Comparison of ENCODE assay signal across 25 mouse cellular contexts in genomic region chr6:113904406-113904805, GRCm38 (mm10).
"Had no signal": no experiment of that assay in that cellular context is flagged by ENCODE, and none has a peak within 500 bp of the region (broad histone marks: within the 10 kb centered on the region; RNA-seq: fewer than 3 reads in every experiment).

No protein-coding gene starts in this region.

- H3K36me3 ChIP-seq: heart, embryonic 13.5 days; heart, embryonic 15.5 days; hindbrain, embryonic 12.5 days; kidney, embryonic 15.5 days; limb, embryonic 13.5 days; limb, embryonic 15.5 days; liver, embryonic 12.5 days had no signal

- H3K9ac ChIP-seq: heart, embryonic 13.5 days; heart, embryonic 15.5 days; hindbrain, embryonic 12.5 days; hindbrain, embryonic 14.5 days; kidney, embryonic 15.5 days; limb, embryonic 13.5 days; limb, embryonic 15.5 days; liver, embryonic 12.5 days had no signal

- H3K27me3 ChIP-seq: hindbrain, embryonic 12.5 days; kidney, embryonic 15.5 days; limb, embryonic 15.5 days; liver, embryonic 12.5 days had no signal

- DNase-seq: gastrocnemius, postnatal 14 days; gastrocnemius, postnatal 36 days; heart, adult 11 months; heart, adult 2 months; heart, postnatal 14 days; heart, postnatal 36 days; kidney, adult 11 months; kidney, adult 2 months; kidney, adult 9 months; kidney, postnatal 14 days; kidney, postnatal 36 days; layer of hippocampus, adult 9-11 months; layer of hippocampus, postnatal 36 days had no signal

- H3K4me1 ChIP-seq: heart, embryonic 13.5 days; heart, embryonic 15.5 days; hindbrain, embryonic 12.5 days; kidney, embryonic 15.5 days; limb, embryonic 13.5 days; limb, embryonic 15.5 days; liver, embryonic 12.5 days had no signal

- H3K27ac ChIP-seq: heart, adult 2 months; heart, embryonic 13.5 days; heart, embryonic 15.5 days; hindbrain, embryonic 12.5 days; hindbrain, embryonic 14.5 days; kidney, embryonic 15.5 days; kidney, postnatal 0 days; limb, embryonic 13.5 days; limb, embryonic 15.5 days; liver, embryonic 12.5 days had no signal

- H3K9me3 ChIP-seq: heart, embryonic 13.5 days; heart, embryonic 15.5 days; hindbrain, embryonic 12.5 days; kidney, embryonic 15.5 days; limb, embryonic 13.5 days; limb, embryonic 15.5 days; liver, embryonic 12.5 days had no signal

- ATAC-seq: hindbrain, embryonic 16.5 days; intestine, embryonic 16.5 days; liver, embryonic 12.5 days had no signal

- H3K4me2 ChIP-seq: heart, embryonic 11.5 days; heart, embryonic 13.5 days; heart, embryonic 15.5 days; hindbrain, embryonic 12.5 days; hindbrain, embryonic 14.5 days; kidney, embryonic 15.5 days; limb, embryonic 13.5 days; limb, embryonic 15.5 days; liver, embryonic 12.5 days had no signal

- H3K4me3 ChIP-seq: heart, adult 2 months; heart, embryonic 13.5 days; heart, embryonic 15.5 days; hindbrain, embryonic 12.5 days; kidney, embryonic 15.5 days; limb, embryonic 13.5 days; limb, embryonic 15.5 days; liver, embryonic 12.5 days had no signal
